Mouse (Mus musculus): ENCODE results near the gene Tppp. TPM values are rescaled to one million over a fixed set of nuclear protein-coding genes. Genes with fewer than 3 reads are reported as not detected.
"Not testable (repeated sequence)": the region's sequence is repeated elsewhere in the genome, so short reads cannot be mapped to it uniquely, and the experiment has no call there.

The Tppp gene
- polyA plus RNA-seq, 1 experiment from 2014 or later: 2.0 TPM

DNA sequence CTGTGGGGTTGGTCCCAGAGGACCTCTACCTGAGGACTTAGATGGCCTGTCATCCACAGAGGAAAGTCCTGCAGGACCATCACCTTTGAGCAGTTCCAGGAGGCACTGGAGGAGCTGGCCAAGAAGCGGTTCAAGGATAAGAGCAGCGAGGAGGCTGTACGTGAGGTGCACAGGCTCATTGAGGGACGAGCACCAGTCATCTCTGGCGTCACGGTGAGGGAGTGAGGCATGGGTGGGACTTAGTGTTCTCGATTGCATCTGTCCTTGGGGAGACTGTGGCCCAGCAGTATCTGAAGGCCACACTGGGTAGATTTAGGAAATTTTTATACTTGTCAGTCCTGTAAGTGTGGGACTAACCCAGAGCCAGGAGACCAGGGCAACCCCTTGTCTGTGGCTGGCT is 21.5 kb downstream of the Tppp start:
- 86% methylated on average over 7 of the region's 7 CpGs for WGBS
- no peaks in the 10 kb centered on the region for H3K9me3 ChIP-seq
- H3K4me3 ChIP-seq: no peak overlapping the region
- H3K27ac ChIP-seq: no peak overlapping the region
- DNase-seq (ENCODE audit: extremely low spot score, low spot score): no peak
- H3K36me3 ChIP-seq (replicated peaks): peaks cover 9% of the 10 kb centered on the region
- no peaks in the 10 kb centered on the region for H3K27me3 ChIP-seq (ENCODE audit: poor library complexity, severe bottlenecking)
- no peaks in the 10 kb centered on the region for H3K4me1 ChIP-seq

DNA sequence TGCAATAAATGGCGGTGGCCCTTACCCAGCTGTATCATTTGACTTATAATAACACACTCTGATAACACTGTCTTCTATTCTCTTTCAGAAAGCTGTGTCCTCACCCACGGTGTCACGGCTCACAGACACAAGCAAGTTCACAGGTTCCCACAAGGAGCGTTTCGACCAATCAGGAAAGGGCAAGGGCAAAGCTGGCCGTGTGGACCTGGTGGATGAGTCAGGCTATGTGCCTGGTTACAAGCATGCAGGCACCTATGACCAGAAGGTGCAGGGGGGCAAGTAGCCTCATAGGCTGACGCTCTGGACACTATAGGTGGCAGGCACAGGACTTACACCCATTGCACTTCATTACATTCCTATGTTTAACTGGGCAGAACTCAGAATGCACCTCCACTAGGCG is 21.9 kb downstream of the Tppp start:
- Histone ChIP-seq H3K4me3 (no peak overlapping the region), H3K9me3 (no peaks in the 10 kb centered on the region), H3K36me3 (replicated peaks) (peaks cover 13% of the 10 kb centered on the region), H3K27ac (no peak overlapping the region), H3K27me3 (ENCODE audit: poor library complexity, severe bottlenecking) (no peaks in the 10 kb centered on the region), H3K4me1 (no peaks in the 10 kb centered on the region)
- no peak for DNase-seq (ENCODE audit: extremely low spot score, low spot score)
- WGBS: 90% methylated on average over 8 of the region's 8 CpGs

DNA sequence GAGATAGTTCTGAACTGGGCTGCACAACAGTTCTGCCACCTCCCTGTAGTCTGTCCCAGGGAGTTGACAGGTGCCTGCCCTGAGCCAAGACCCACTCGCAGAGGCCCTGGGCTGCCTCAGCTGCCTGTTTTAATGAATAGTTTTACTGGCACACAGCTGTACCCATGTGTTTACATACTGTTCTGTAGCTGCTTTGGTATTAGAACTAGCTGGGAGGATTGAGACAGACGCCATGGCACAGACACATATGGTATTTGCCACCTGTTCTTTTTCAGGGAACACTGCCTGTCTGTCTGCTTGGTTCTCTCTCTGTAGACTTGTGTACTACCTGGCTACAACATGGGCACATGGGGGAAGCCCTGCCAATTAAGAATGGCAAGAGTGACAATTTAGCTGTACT is 25.5 kb downstream of the Tppp start:
- no peaks in the 10 kb centered on the region for H3K4me1 ChIP-seq
- H3K27me3 ChIP-seq (ENCODE audit: poor library complexity, severe bottlenecking): no peaks in the 10 kb centered on the region
- WGBS: 88% methylated on average over 2 of the region's 2 CpGs
- H3K36me3 ChIP-seq (replicated peaks): peaks cover 47% of the 10 kb centered on the region
- H3K9me3 ChIP-seq: no peaks in the 10 kb centered on the region
- no peak overlapping the region for H3K4me3 ChIP-seq
- DNase-seq (ENCODE audit: extremely low spot score, low spot score): no peak
- H3K27ac ChIP-seq: no peak overlapping the region

DNA sequence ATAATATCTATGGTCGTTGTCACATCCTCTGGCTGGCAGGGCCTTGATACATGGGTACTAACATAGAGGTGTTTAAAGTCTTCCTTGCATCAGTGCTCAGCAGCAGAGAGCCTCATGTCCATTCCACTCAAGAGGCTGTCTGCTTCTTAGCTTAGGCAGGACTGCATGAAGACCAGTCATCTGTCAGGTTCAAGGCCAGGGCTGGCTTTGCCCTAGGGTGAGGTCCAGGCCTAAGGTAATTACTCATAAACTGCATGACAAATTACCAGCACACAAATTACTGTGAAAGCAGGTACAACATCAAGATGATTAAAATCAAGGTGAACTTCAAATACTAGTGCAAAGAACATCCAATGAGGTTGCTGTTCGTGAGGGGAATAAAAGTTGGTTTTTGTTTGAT is 26.6 kb downstream of the Tppp start:
- Histone ChIP-seq H3K9me3 (no peaks in the 10 kb centered on the region), H3K27ac (no peak overlapping the region), H3K36me3 (replicated peaks) (peaks cover 57% of the 10 kb centered on the region), H3K4me1 (no peaks in the 10 kb centered on the region), H3K27me3 (ENCODE audit: poor library complexity, severe bottlenecking) (no peaks in the 10 kb centered on the region), H3K4me3 (no peak overlapping the region)
- WGBS: 92% methylated on average over 2 of the region's 2 CpGs
- no peak for DNase-seq (ENCODE audit: extremely low spot score, low spot score)

DNA sequence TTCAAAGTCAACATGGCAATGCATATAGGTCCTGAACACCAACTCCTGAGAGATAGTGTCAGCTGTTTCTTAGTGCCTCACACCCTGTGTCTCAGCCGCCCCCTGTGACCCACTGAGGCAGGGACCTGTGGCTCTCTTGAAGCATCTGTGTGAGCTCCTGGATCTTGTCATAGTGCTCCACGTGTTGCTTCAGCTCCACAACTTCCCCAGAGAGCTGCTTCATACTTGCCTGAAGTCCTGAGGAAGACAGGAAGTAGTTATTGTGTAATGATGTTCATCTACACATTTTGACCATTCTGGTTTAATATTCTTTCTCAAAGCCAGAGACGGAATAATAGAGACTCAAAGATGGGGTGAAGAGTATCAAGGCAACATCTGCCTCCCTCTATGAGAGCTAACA is 30.7 kb downstream of the Tppp start:
- no peak overlapping the region for H3K4me3 ChIP-seq
- H3K36me3 ChIP-seq (replicated peaks): peaks cover 90% of the 10 kb centered on the region
- 90% methylated on average over 3 of the region's 3 CpGs for WGBS
- no peaks in the 10 kb centered on the region for H3K9me3 ChIP-seq
- H3K27me3 ChIP-seq (ENCODE audit: poor library complexity, severe bottlenecking): no peaks in the 10 kb centered on the region
- no peaks in the 10 kb centered on the region for H3K4me1 ChIP-seq
- no peak overlapping the region for H3K27ac ChIP-seq
- no peak for DNase-seq (ENCODE audit: extremely low spot score, low spot score)

DNA sequence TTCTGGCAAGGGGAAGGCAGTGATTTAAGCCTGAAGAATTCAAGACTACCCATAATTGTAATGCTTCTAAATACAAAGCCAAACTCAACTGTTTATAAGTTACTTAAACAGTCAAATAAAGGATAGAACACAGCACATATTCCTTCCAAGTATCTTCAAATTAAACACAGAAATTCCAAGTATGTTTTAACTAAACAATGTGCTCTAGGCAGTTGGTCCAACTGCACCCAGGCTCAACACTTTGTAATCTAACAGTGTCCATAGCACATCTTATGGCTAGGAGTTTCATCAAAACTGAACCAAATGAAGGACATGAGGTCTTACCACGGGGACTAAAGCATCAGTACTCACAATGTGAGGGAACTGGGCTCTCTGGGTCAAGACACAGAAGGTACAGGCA is 47.0 kb downstream of the Tppp start:
- 92% methylated on average over 1 of the region's 1 CpGs for WGBS
- no peaks in the 10 kb centered on the region for H3K9me3 ChIP-seq
- peaks cover 67% of the 10 kb centered on the region for H3K36me3 ChIP-seq (replicated peaks)
- no peaks in the 10 kb centered on the region for H3K27me3 ChIP-seq (ENCODE audit: poor library complexity, severe bottlenecking)
- H3K4me3 ChIP-seq: no peak overlapping the region
- DNase-seq (ENCODE audit: extremely low spot score, low spot score): no peak
- H3K27ac ChIP-seq: no peak overlapping the region
- H3K4me1 ChIP-seq: peaks cover 6% of the 10 kb centered on the region

DNA sequence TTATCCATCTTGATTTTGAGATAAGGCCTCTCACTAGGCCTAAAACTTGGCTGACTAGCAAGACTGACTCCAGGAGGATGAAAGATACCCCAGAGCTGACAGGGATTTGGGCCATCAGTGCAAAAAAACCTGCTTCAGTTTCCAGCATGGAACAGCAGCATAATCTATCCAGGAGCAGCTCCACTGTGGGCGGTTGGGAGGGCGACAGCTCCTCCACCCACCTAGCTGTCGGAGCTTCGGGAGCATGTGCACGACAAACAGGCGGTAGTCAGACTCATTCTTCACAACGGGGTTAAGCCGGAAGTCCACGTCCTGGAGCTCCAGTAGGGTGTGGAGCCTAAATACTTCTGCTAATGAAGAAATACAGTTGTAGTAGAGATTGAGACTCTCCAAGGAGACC is 48.9 kb downstream of the Tppp start:
- peaks cover 48% of the 10 kb centered on the region for H3K36me3 ChIP-seq (replicated peaks)
- no peaks in the 10 kb centered on the region for H3K9me3 ChIP-seq
- DNase-seq (ENCODE audit: extremely low spot score, low spot score): no peak
- no peak overlapping the region for H3K4me3 ChIP-seq
- peaks cover 13% of the 10 kb centered on the region for H3K4me1 ChIP-seq
- no peaks in the 10 kb centered on the region for H3K27me3 ChIP-seq (ENCODE audit: poor library complexity, severe bottlenecking)
- H3K27ac ChIP-seq: no peak overlapping the region
- WGBS: 92% methylated on average over 9 of the region's 9 CpGs

DNA sequence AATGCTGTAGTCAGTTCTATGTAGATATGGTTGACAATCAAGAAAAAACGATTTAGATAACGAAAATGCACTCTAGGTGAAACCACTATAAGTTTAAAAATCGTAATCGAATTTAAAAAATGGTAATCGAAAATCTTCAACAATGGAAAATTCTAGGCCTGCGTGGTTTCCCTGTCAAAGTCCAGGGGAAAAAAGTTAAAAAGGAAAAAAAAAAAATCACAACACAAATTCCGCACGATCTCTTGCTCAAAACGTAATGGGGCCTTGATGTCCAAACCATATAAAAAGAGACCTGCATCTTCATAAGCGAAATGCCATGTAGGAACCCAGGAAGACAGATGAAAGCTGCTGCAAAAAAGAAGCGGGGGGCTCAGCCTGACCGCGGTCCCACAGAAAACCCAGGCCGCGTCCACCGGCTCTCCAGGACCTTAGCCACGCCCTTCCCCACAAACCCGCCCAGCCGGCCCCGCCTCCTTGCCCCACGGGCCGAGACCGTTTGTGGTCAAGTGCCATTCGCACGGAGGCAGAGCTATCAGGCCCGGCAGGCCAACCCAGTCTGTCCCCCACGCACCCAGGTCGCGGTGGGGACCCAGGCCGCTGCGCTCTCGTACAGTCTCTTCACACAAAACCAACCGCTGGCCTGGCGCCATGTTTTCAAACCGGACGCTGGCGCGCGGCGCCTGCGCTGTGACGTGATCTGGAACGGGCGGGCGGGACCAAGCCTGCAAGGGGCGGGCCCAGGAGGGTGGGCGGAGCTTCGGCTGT is 52.6 kb downstream of the Tppp start, which contains the start of gene Cep72:
Cep72 (minus strand) TSS at position 687 of the 765 bp plus-strand sequence.
- Histone ChIP-seq H3K4me3 (peak within 1 kb of the TSS; percentile 90), H3K36me3 (replicated peaks) (peaks cover 18% of the 10 kb centered on the region), H3K27me3 (ENCODE audit: poor library complexity, severe bottlenecking) (no peaks in the 10 kb centered on the region), H3K9me3 (no peaks in the 10 kb centered on the region), H3K4me1 (peaks cover 13% of the 10 kb centered on the region), H3K27ac (peak within 1 kb of the TSS; percentile 99)
- WGBS: 4% methylated on average over 48 of the region's 48 CpGs
- peak; percentile 95 for DNase-seq (ENCODE audit: extremely low spot score, low spot score)

DNA sequence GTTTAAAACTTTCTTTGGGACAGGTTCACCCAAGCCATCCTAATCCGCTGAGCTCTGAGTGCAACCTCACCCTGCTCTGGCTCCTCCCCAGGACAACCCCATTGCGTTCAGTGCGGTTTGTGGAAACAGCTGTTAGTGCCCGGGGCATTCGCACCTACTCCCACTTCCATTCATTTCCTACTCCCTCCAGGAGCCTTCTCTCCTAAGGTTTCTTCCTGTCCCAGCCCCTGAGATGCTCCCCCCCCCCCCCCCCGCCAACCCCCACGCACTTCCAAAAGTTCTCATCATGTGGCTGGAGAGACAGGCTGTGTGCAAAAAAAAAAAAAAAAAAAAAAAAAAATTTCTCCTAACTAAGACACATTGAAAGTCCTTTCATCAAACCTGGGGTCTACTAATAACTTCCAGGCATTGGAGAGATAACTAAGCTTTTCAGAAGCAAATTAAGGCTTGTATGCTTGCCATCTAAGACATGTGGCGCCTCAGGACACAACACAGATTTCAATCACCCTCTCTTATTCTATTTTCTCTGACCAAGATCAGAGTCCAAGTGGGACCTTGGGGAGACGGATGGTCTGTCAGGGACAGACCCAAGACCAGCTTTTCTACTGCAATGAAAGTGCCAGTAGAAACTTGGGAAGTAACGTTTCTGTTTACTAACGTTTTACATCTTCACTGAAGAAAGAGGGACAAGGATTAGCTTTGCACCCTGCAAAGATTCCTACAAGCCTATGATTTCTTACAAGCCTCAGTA is 53.3 kb downstream of the Tppp start:
- peak overlapping the region; percentile 90 for H3K4me3 ChIP-seq
- no peaks in the 10 kb centered on the region for H3K27me3 ChIP-seq (ENCODE audit: poor library complexity, severe bottlenecking)
- peaks cover 11% of the 10 kb centered on the region for H3K36me3 ChIP-seq (replicated peaks)
- no peak for DNase-seq (ENCODE audit: extremely low spot score, low spot score)
- no peaks in the 10 kb centered on the region for H3K9me3 ChIP-seq
- WGBS: 29% methylated on average over 11 of the region's 11 CpGs
- H3K4me1 ChIP-seq: peaks cover 13% of the 10 kb centered on the region
- H3K27ac ChIP-seq: peak overlapping the region; percentile 99

DNA sequence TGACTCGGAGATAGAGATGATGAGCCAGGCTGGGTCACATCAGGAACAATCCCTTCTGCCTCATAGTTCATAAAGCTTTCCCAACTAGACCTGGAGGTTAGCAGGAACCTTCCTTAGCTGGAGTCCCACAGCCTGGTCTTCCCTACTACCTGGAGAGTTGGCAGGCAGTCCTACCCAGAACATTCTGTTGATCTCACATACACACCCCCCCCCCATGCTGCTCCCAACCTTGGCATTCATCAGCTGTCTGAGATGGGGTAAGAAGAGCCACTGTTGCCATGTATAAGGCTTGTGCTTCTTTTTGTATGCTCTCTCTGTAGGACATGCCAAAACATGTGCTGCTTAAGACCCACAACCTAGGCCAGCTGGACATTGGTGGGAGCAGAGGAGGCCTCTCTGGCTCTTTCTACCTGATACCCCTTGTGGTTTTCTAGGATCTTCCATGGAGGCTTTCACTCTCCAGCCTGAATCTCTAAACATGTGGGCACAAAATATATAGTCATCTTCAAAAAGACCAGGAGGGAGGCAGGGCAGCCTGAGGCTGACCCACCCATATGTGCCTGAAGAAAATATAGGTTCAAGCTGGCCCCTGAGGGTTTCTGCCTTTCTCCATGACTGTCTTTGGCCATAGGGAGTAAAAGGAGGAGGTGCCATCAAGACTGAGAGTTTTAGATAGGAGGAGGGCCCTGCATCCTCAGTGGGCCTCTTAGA is 54.3 kb downstream of the Tppp start:
- no peak overlapping the region for H3K4me3 ChIP-seq
- WGBS: 91% methylated on average over 1 of the region's 1 CpGs
- H3K27ac ChIP-seq: no peak overlapping the region
- no peak for DNase-seq (ENCODE audit: extremely low spot score, low spot score)
- peaks cover 13% of the 10 kb centered on the region for H3K4me1 ChIP-seq
- peaks cover 1% of the 10 kb centered on the region; the same call in 1 of the 2 replicates for H3K36me3 ChIP-seq (replicated peaks)
- H3K9me3 ChIP-seq: no peaks in the 10 kb centered on the region
- H3K27me3 ChIP-seq (ENCODE audit: poor library complexity, severe bottlenecking): no peaks in the 10 kb centered on the region

DNA sequence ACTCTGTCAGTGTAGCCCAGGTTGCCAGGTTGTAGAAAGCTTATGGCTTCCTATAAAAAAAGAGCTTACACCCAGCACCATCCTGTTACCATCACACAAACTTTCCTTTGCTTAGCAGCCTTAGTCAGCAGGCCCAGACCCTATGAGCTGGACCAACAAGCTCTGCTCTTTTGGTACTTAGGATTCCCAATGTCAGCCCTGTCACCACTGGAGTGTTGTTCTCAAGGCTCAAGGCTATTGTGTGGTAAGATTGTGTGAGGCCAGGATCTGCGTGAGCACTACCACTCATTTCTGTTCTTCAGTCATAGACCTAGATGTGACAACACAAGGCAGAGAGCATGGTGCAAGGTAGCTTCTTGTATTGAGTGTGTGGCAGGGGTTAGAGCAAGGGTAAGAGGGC is 57.4 kb downstream of the Tppp start:
- no peak overlapping the region for H3K27ac ChIP-seq
- H3K4me1 ChIP-seq: 0 out of 2 replicates have a peak, but pooled peaks cover 4% of the 10 kb centered on the region
- H3K36me3 ChIP-seq (replicated peaks): no peaks in the 10 kb centered on the region
- no peak overlapping the region for H3K4me3 ChIP-seq
- 86% methylated on average over 1 of the region's 1 CpGs for WGBS
- DNase-seq (ENCODE audit: extremely low spot score, low spot score): no peak
- no peaks in the 10 kb centered on the region for H3K27me3 ChIP-seq (ENCODE audit: poor library complexity, severe bottlenecking)
- H3K9me3 ChIP-seq: no peaks in the 10 kb centered on the region

DNA sequence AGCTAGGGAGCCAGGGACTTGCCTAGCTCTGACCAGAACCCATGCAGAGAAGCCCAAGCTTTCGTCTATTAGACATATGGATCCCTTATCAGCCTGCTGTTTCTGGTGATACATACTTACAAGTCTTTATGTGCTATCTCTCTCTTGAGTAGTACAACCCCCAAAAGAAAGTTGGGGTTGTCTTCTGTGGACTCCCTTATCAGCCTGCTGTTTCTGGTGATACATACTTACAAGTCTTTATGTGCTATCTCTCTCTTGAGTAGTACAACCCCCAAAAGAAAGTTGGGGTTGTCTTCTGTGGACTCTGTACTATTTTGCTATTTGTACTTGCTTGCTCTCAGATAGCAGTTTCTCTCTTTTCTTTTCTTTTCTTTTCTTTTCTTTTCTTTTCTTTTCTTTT is 62.0 kb downstream of the Tppp start:
- not testable (repeated sequence) for H3K36me3 ChIP-seq (replicated peaks); H3K27ac ChIP-seq; DNase-seq (ENCODE audit: extremely low spot score, low spot score); H3K27me3 ChIP-seq (ENCODE audit: poor library complexity, severe bottlenecking); H3K4me1 ChIP-seq; H3K9me3 ChIP-seq; H3K4me3 ChIP-seq
- WGBS: 67% methylated on average over 1 of the region's 1 CpGs

DNA sequence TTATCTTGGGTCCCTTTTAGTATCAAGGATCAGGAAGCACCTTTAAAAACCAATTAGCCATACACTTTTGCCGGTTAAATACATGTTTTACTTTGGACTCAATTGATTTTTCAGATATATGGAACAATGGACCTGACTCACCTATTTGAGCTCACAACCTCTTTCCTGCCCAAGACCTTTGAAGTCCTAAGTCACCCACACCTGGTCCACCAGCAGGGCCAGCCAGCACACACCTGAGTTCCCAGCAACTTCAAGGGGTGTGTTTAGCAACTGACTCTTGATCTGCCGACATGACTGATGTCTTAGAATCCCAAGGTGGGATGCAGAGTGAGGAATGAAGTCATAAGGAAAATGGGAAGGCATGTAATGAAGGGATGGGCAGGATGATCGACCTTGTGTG is 62.5 kb downstream of the Tppp start:
- WGBS: 78% methylated on average over 3 of the region's 3 CpGs
- no peaks in the 10 kb centered on the region for H3K36me3 ChIP-seq (replicated peaks)
- no peak overlapping the region for H3K4me3 ChIP-seq
- H3K9me3 ChIP-seq: no peaks in the 10 kb centered on the region
- no peaks in the 10 kb centered on the region for H3K27me3 ChIP-seq (ENCODE audit: poor library complexity, severe bottlenecking)
- no peaks in the 10 kb centered on the region for H3K4me1 ChIP-seq
- no peak overlapping the region for H3K27ac ChIP-seq
- DNase-seq (ENCODE audit: extremely low spot score, low spot score): no peak

Data from forebrain, embryonic 10.5 days (tissue).